Mouse (Mus musculus): ENCODE measurements around the gene Camkv.

The Camkv gene

GRCm38 (mm10) chr9:107963700-107964099 is 28.2 kb downstream of the Camkv start:
- DNase-seq (ENCODE audit: low spot score) = peak; percentile 94

- DNase-seq (ENCODE audit: low spot score) = no peak
Observed at GRCm38 (mm10) chr9:107964681-107965080, 29.2 kb downstream of the Camkv start.

- no peak for DNase-seq (ENCODE audit: low spot score)
Observed at GRCm38 (mm10) chr9:107966676-107967075, 31.2 kb downstream of the Camkv start.

- no peak for DNase-seq (ENCODE audit: low spot score)
Observed at GRCm38 (mm10) chr9:107967437-107967836, 32.0 kb downstream of the Camkv start.

GRCm38 (mm10) chr9:107968531-107968930 is 33.1 kb downstream of the Camkv start:
- no peak for DNase-seq (ENCODE audit: low spot score)

- no peak for DNase-seq (ENCODE audit: low spot score)
Observed at GRCm38 (mm10) chr9:107970311-107970710, 34.8 kb downstream of the Camkv start.

- no peak for DNase-seq (ENCODE audit: low spot score)
Observed at GRCm38 (mm10) chr9:107971690-107972541, 36.4 kb downstream of the Camkv start.

GRCm38 (mm10) chr9:107974491-107975171 is 39.2 kb downstream of the Camkv start:
- no peak for DNase-seq (ENCODE audit: low spot score)

GRCm38 (mm10) chr9:107975399-107976386 is 40.2 kb downstream of the Camkv start, which contains the start of gene Uba7:
TSS of gene Uba7 (plus strand) at chr9:107975505.
- no peak for DNase-seq (ENCODE audit: low spot score)

- no peak for DNase-seq (ENCODE audit: low spot score)
Observed at GRCm38 (mm10) chr9:107978815-107979214, 43.3 kb downstream of the Camkv start.

- no peak for DNase-seq (ENCODE audit: low spot score)
Observed at GRCm38 (mm10) chr9:107981684-107982605, 46.5 kb downstream of the Camkv start.

- peak; percentile 73 for DNase-seq (ENCODE audit: low spot score)
Observed at GRCm38 (mm10) chr9:107982681-107983346, 47.3 kb downstream of the Camkv start, which contains the start of gene Gm20661. TSS of gene Gm20661 (plus strand) at chr9:107983058.

- DNase-seq (ENCODE audit: low spot score) = peak; percentile 85
Observed at GRCm38 (mm10) chr9:107983421-107983890, 48.0 kb downstream of the Camkv start.

GRCm38 (mm10) chr9:107984052-107984753 is 48.7 kb downstream of the Camkv start:
- DNase-seq (ENCODE audit: low spot score) = no peak

GRCm38 (mm10) chr9:107984754-107985055 is 49.2 kb downstream of the Camkv start:
- DNase-seq (ENCODE audit: low spot score) = no peak

GRCm38 (mm10) chr9:107985131-107986119 is 50.0 kb downstream of the Camkv start, which contains the start of gene Inka1:
TSS of gene Inka1 (minus strand) at chr9:107985879.
- DNase-seq (ENCODE audit: low spot score) = peak; percentile 95

- DNase-seq (ENCODE audit: low spot score) = peak; percentile 84
Observed at GRCm38 (mm10) chr9:107986376-107986775, 50.9 kb downstream of the Camkv start.

- DNase-seq (ENCODE audit: low spot score) = no peak
Observed at GRCm38 (mm10) chr9:107987950-107988349, 52.5 kb downstream of the Camkv start.
